Mouse (Mus musculus): ENCODE measurements at regions not wholly inside any gene's neighbourhood (a gene's known extent, or its start where the extent isn't known, plus 50 kb on each side); places are given as distances from the start of the nearest gene placed in this dataset.

- no peak overlapping the region for H3K9ac ChIP-seq
- H3K9me3 ChIP-seq (ENCODE audit: low read length), result no peaks in the 10 kb centered on the region
- H3K27me3 ChIP-seq (ENCODE audit: insufficient read depth, low read length), result no peaks in the 10 kb centered on the region
- H3K4me2 ChIP-seq (ENCODE audit: low read depth), result no peak overlapping the region
- H3K4me1 ChIP-seq (ENCODE audit: insufficient read depth), result no peaks in the 10 kb centered on the region
- ATAC-seq (peak; percentile 80), DNase-seq (peak; percentile 83)
- no peak overlapping the region for H3K27ac ChIP-seq (ENCODE audit: low read depth, low read length)
- no peak overlapping the region for H3K4me3 ChIP-seq (ENCODE audit: low read depth, low read length)
- no peaks in the 10 kb centered on the region for H3K36me3 ChIP-seq (ENCODE audit: insufficient read depth)
- TF ChIP-seq CTCF (IDR thresholded peaks at IDR 0.05; ENCODE audit: low read depth), result peak; percentile 88
- 48% methylated on average over 2 of the region's 2 CpGs for WGBS
These were observed 98.3 kb downstream of the Sptssa start for GRCm38 (mm10) chr12:54558106-54558505.

GRCm38 (mm10) chr12:54549659-54550058, 106.7 kb downstream of the Sptssa start:
- no peak for ATAC-seq
- H3K9me3 ChIP-seq (ENCODE audit: low read length), result no peaks in the 10 kb centered on the region
- no peaks in the 10 kb centered on the region for H3K27me3 ChIP-seq (ENCODE audit: insufficient read depth, low read length)
- no peak overlapping the region for H3K4me2 ChIP-seq (ENCODE audit: low read depth)
- WGBS, result 92% methylated on average over 9 of the region's 9 CpGs
- no peaks in the 10 kb centered on the region for H3K36me3 ChIP-seq (ENCODE audit: insufficient read depth)
- no peak for TF ChIP-seq CTCF (IDR thresholded peaks at IDR 0.05; ENCODE audit: low read depth)
- no peak for DNase-seq
- no peak overlapping the region for H3K27ac ChIP-seq (ENCODE audit: low read depth, low read length)
- H3K4me1 ChIP-seq (ENCODE audit: insufficient read depth), result no peaks in the 10 kb centered on the region
- H3K9ac ChIP-seq, result no peak overlapping the region
- H3K4me3 ChIP-seq (ENCODE audit: low read depth, low read length), result no peak overlapping the region

GRCm38 (mm10) chr12:54545821-54546608, 110.4 kb downstream of the Sptssa start:
- Histone ChIP-seq H3K4me1 (ENCODE audit: insufficient read depth) (no peaks in the 10 kb centered on the region), H3K27me3 (ENCODE audit: insufficient read depth, low read length) (no peaks in the 10 kb centered on the region), H3K36me3 (ENCODE audit: insufficient read depth) (no peaks in the 10 kb centered on the region), H3K4me2 (ENCODE audit: low read depth) (0 out of 2 replicates have a peak overlapping the region, but pooled peaks have one; percentile 4), H3K9me3 (ENCODE audit: low read length) (no peaks in the 10 kb centered on the region), H3K9ac (no peak overlapping the region), H3K4me3 (ENCODE audit: low read depth, low read length) (no peak overlapping the region), H3K27ac (ENCODE audit: low read depth, low read length) (no peak overlapping the region)
- WGBS, result 20% methylated on average over 16 of the region's 16 CpGs
- TF ChIP-seq CTCF (IDR thresholded peaks at IDR 0.05; ENCODE audit: low read depth), result peak; percentile 81
- ATAC-seq (peak; percentile 77), DNase-seq (peak; percentile 86)

GRCm38 (mm10) chr12:54538320-54538705, 118.1 kb downstream of the Sptssa start:
- no peak for ATAC-seq
- 78% methylated on average over 4 of the region's 4 CpGs for WGBS
- H3K9ac ChIP-seq, result no peak overlapping the region

GRCm38 (mm10) chr12:54537690-54538319, 118.6 kb downstream of the Sptssa start:
- no peak overlapping the region for H3K27ac ChIP-seq (ENCODE audit: low read depth, low read length)
- no peak for ATAC-seq
- no peak for TF ChIP-seq CTCF (IDR thresholded peaks at IDR 0.05; ENCODE audit: low read depth)
- no peaks in the 10 kb centered on the region for H3K27me3 ChIP-seq (ENCODE audit: insufficient read depth, low read length)
- H3K4me3 ChIP-seq (ENCODE audit: low read depth, low read length), result no peak overlapping the region
- H3K9ac ChIP-seq, result no peak overlapping the region
- 84% methylated on average over 7 of the region's 7 CpGs for WGBS
- no peaks in the 10 kb centered on the region for H3K9me3 ChIP-seq (ENCODE audit: low read length)
- no peaks in the 10 kb centered on the region for H3K4me1 ChIP-seq (ENCODE audit: insufficient read depth)
- DNase-seq, result no peak
- no peak overlapping the region for H3K4me2 ChIP-seq (ENCODE audit: low read depth)
- H3K36me3 ChIP-seq (ENCODE audit: insufficient read depth), result no peaks in the 10 kb centered on the region

More at GRCm38 (mm10) chr12:54538320-54538705, 118.1 kb downstream of the Sptssa start:
- H3K27me3 ChIP-seq (ENCODE audit: insufficient read depth, low read length), result no peaks in the 10 kb centered on the region
- no peak overlapping the region for H3K4me3 ChIP-seq (ENCODE audit: low read depth, low read length)
- TF ChIP-seq CTCF (IDR thresholded peaks at IDR 0.05; ENCODE audit: low read depth), result no peak
- H3K4me1 ChIP-seq (ENCODE audit: insufficient read depth), result no peaks in the 10 kb centered on the region
- H3K36me3 ChIP-seq (ENCODE audit: insufficient read depth), result no peaks in the 10 kb centered on the region
- no peak overlapping the region for H3K4me2 ChIP-seq (ENCODE audit: low read depth)
- H3K27ac ChIP-seq (ENCODE audit: low read depth, low read length), result no peak overlapping the region
- no peaks in the 10 kb centered on the region for H3K9me3 ChIP-seq (ENCODE audit: low read length)
- DNase-seq, result no peak

GRCm38 (mm10) chr12:54537022-54537421, 119.4 kb downstream of the Sptssa start:
- Histone ChIP-seq H3K4me3 (ENCODE audit: low read depth, low read length) (no peak overlapping the region), H3K9ac (no peak overlapping the region), H3K4me1 (ENCODE audit: insufficient read depth) (no peaks in the 10 kb centered on the region), H3K9me3 (ENCODE audit: low read length) (no peaks in the 10 kb centered on the region), H3K4me2 (ENCODE audit: low read depth) (no peak overlapping the region), H3K27ac (ENCODE audit: low read depth, low read length) (no peak overlapping the region), H3K36me3 (ENCODE audit: insufficient read depth) (no peaks in the 10 kb centered on the region), H3K27me3 (ENCODE audit: insufficient read depth, low read length) (no peaks in the 10 kb centered on the region)
- TF ChIP-seq CTCF (IDR thresholded peaks at IDR 0.05; ENCODE audit: low read depth), result no peak
- WGBS, result 67% methylated on average over 7 of the region's 7 CpGs
- DNase-seq (no peak), ATAC-seq (no peak)
